Mouse (Mus musculus): ENCODE measurements around the gene Bbip1.

- TF ChIP-seq CTCF (IDR thresholded peaks at IDR 0.05): no peak
- TF ChIP-seq EP300 (IDR thresholded peaks at IDR 0.05): no peak
Measured at GRCm38 (mm10) chr19:53890781-53891251, 53.6 kb downstream of the Bbip1 start.

Measured in lung, postnatal 0 days (tissue).